Mouse (Mus musculus) layer of hippocampus, adult 9-11 months (tissue): ENCODE data around the gene Rtn4rl1.
"Not testable (repeated sequence)": the region's sequence is repeated elsewhere in the genome, so short reads cannot be mapped to it uniquely, and the experiment has no call there.

Experiments
- DNase-seq: peaks from one replicate; pipeline ENCODE4 v3.0.0; 2022

The Rtn4rl1 gene

GRCm38 (mm10) chr11:75166193-75166842 is 27.3 kb upstream of the Rtn4rl1 start:
- DNase-seq = no peak

DNA sequence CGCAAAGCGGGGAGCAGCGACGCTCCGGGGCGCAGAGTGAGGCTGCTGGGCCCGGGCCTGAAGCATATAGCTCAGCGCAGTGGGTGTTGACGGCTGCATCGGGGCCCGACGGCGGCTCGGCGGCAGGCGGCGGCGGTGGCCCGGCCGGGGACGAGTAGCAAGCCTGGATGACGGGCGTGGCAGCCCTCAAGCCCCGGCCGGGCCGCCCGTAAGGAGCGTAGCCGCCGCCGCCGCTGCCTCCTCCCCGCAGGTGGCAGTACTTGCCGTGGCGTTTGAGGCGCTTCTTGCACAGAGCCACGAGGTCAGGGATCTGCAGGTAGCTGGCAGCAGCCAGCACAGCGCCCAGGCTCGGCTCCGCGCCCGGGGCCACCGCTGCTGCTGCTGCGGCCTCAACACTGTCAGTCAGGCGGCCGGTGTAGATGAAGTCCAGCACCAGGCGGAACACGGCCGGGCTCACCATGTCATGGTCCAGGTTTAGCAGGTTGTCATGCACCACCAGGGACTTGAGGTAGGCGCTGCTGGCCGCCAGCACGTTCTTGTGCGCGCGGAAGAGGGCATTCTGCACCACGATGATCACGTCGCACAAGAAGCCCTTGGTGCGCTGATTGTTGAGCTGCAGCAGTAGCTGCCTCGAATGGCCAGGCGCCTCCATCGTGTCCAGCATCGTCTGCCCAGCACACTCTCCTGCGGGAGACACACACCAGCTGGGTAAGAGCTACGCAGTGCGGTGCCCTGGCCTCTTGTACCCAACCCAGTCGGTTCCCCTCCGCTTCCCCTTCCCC is 26.5 kb upstream of the Rtn4rl1 start:
- no peak for DNase-seq

GRCm38 (mm10) chr11:75167643-75168589 is 25.7 kb upstream of the Rtn4rl1 start:
- DNase-seq = no peak

DNA sequence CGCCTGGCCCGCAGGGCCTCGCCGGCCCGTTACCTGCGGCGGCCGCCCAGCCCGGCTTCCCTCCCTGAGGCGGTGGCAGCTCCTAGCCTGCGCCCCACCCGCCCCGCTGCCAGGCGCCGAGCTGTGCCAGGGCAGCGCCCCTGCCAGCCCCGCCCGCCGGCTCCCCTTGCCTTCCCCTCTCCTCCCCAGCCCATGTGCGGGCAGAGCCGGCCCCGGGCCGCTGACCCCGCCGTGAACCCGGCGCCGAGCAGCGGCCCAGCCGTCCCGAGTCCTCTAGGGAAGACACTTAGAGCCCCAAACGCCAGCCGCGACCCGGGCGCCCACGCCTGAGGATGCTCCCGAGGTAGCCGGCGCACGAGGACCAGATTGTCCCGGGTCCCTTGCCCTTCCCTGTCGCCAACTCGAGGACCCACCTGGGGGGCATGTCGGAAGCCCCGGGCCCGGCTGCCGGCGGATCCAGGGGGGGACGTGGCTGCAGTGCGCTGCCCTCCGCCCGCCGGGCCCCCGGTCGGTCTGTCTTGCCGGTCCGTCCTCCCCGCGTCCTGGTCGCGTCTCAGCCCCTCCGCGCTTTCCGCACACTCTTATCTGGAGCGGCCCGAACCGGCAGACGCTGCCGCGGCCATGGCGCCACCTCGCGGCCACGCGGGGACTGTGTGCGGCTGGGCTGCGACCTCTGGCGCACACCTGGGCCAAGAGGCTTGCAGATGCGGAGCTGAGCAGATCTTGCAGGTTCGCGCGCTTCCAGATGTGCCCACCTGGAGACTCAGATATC is 24.8 kb upstream of the Rtn4rl1 start:
- DNase-seq = no peak

DNA sequence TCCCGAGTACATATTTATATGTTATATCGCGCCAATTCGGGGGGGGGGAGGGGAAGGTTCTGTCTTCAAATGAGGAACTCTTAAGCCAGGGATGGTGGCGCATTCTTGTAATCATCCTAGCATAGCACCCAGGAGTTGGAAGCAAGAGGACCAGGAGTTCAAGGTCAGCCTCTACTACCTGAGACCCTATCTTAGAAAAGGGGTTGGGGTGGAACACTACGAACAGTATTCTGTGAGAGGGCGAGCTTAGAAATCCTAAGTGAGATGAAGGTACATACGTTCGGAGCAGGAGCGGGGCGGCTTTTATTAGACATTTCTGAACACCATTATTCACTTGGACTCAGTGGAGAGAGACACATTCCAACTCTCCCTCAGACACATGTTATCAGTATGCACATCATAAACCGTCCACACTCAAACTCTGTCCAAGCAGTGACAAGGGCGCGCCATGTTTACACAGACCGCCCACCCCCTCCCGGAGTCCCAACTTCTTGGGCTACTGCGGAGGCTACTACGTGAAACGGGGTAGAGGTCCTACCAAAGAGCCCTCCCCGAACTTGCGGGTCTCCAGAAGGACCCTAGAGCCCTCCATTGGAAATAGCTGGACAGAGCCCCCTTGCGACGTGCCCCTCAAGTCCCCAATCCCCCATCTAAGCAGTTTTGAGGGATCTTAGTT is 24.0 kb upstream of the Rtn4rl1 start, which contains the start of gene Hic1:
Hic1 (minus strand) TSS at position 115 of the 676 bp plus-strand sequence.
- no peak for DNase-seq

DNA sequence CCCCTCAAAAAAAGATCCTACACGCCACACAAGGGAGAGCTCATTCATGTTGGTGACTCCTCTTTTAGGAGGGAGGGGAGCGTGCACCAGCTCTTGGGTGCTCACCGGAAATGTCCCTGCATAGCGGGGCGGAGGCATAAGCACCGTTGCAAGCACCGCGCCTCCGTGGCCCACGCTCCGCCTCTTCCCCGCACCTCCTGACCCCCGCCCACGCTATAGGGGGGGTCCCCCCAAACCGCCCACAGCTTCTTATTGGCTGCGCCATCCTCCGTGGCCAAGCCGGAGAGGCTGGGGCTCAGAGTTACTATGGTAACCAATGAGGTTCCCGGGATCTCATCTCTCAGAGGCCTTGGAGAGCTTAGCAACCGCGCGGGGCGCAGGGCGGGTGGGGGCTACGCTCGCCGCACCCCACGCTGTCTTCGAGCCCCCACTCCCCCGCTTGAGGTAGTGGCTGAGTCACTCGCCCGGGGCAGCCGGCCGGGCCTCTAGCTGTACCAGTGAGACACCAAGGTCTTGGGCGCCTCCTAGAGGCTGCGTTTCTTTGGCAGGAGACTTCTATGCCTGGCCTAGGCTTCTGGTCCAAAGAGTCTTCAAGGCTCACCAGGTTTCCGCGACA is 23.3 kb upstream of the Rtn4rl1 start:
- peak; percentile 93 for DNase-seq

GRCm38 (mm10) chr11:75171186-75171865 is 22.3 kb upstream of the Rtn4rl1 start:
- no peak for DNase-seq

DNA sequence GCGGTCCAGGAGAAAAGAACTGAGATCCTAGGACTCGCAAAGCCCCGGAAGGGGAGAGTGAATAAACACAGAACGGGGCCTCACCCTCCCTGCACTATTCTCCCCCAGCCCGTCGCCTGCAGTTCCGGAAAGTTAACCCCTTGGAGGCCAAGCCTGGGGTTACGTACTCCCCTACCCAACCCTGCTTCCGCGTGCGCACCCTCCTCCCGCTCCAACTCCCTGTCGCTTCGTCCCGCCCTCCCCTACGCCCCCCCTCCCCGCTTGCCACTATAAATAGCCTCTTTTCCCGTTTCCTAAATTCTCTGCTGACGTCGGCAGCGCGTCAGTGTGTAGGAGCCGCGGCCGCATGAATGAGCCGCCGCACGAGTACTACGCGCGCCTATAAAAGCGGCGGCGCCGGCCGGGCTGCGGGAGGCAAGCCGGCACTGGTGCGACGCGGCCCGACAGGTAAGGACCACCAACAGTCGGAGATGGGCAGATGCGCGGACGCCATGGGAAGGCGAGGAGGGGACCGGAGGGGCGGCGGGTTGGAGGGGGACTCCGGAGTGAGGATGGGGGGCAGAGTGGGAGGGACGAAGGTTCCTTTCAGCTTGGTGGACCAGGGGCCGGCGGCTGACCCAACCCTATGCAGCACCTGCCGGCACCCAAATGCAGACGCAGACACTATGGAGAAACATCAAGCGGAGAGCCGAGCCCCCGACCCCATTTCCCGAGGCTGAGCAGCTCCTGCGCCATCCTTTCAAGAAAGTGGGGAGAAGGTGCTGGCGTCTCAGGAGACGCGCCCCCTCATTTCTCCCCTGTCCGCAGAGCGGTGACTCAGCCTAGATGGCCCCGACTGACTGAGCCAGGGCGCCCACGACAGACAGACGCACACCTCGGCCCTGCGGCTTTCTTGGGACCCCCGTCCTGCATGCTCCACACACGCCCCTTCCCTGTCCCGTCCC is 21.2 kb upstream of the Rtn4rl1 start:
- peak; percentile 65 for DNase-seq

DNA sequence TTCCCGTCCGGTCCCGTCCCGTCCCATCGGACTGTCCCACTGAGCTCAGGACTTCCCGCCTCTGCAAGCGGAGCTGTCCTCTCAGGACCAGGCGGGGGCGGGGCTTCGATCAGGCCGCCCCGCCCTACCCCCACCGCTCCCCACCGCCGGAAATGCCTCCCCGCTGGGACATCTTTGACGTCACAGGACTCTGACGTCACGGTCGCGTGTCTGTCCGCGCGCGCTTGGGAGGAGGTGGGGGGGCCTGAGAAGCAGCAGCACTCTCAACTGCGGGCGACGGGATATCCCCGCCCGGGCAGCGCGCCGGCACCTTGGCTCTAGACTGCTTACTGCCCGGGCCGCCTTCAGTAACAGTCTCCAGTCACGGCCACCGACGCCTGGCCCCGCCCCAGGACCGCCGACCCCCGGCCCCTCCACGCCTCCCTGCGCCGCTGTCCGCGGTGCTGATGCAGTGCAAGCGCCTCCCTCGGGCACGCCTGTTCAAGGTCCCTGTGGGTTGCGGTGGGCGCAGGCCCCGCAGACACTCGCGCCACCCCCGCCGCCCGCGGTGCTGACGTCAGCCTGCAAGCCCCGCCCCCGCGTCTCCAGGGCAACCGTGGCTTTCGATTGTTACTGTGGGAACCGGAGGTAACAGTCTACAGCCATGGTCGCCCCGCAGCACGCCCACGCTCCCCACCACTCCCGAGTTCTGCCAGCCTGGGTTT is 20.3 kb upstream of the Rtn4rl1 start:
- peak; percentile 97 for DNase-seq

DNA sequence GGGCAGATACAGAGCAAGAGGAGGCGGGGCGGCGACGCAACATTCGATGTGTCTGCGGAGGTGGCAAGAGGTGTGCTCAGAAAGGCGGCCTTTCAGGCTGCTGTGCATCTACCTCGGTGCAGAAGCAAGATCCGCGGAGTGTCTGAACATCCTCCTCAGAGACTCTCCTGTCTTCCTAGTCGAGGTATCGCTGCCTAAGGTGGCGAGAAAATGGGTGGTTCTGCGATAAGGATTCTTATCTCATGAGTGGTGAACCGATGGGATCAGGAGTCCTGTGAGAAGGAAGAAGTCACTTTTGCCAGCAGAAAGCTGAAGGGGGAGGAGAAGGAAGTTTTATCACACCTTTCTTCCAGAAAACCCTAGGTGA is 19.8 kb upstream of the Rtn4rl1 start:
- DNase-seq = no peak

DNA sequence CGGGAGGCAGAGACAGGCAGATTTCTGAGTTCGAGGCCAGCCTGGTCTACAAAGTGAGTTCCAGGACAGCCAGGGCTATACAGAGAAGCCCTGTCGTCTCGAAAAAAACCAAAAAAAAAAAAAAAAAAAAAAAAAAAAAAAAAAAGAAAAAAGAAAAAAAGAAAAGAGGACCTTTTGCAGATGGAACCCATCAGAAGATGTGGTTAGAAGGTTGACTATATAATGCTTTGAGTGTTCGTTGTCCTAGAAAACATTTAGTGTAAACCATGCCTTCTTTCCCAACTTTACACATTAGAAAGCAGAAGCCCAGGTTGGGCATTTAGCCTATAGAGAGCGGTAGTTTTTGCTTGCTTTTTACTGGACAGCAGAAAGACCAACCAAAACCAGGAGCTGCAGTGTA is 19.0 kb upstream of the Rtn4rl1 start:
- DNase-seq = not testable (repeated sequence)

DNA sequence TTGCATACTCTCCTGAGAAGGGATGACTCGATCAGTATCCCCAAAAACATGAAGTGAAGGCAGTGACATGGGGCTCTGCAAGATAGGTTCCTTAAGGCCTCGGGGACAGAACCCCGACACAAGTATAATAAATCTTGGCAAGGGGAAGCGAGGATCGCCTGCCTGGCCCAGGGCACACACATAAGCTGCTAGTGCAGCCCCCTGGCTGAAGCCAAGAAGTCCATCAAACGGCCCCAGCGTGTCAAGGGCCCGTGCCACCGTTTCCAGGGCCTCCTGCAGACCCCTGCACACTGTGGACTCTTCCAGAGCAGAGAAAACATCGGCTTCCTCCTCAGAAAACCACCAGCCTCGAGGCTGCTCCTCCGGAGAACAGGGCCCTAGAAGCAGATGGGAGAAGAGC is 15.6 kb upstream of the Rtn4rl1 start:
- no peak for DNase-seq

GRCm38 (mm10) chr11:75178672-75179208 is 14.8 kb upstream of the Rtn4rl1 start, which contains the start of gene Ovca2:
Gene Ovca2, minus strand, starts transcription at chr11:75178835.
- DNase-seq = peak; percentile 93

- peak; percentile 87 for DNase-seq
Observed at GRCm38 (mm10) chr11:75183917-75184570, 9.5 kb upstream of the Rtn4rl1 start.

DNA sequence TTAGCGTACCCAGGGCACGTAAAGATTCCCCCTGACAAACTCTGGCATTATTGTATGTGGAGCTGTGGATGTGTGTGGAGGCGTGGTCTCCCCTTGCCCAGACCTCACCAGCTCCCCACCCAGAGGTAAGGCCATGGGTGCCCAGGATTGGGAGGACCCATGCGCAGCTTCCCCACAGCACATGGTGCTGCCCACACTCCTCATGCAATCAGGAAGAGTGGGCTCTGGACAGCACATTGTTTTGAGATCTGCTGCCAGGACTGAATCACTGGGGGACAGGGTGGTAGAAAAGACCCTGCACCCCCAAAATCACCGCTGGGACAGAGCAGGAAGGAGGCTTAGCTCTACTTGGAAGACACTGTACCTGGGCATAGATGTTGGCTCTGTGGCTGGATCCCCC is 9.0 kb upstream of the Rtn4rl1 start:
- no peak for DNase-seq

DNA sequence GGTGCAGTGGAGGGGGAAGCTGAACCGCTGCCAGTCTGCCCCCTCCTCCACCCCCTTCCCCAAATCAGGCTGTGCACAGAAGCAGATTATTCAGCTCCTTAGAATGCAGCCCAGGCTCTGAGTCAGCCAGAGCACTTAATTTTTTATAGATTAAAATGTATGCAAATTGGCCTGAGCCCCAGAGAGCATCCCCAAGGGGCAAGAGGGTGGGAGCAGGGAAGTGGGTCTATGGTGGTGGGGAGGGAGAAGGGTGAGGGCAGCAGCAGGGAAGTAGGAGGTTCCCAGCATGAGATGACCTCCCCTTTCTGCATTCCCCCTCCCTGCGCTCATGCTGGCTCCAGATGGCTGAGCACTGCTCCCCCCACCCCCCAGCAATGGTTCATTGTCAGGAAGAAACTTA is 8.6 kb upstream of the Rtn4rl1 start:
- DNase-seq = no peak

- no peak for DNase-seq
Observed at GRCm38 (mm10) chr11:75189713-75190370, 3.7 kb upstream of the Rtn4rl1 start.

DNA sequence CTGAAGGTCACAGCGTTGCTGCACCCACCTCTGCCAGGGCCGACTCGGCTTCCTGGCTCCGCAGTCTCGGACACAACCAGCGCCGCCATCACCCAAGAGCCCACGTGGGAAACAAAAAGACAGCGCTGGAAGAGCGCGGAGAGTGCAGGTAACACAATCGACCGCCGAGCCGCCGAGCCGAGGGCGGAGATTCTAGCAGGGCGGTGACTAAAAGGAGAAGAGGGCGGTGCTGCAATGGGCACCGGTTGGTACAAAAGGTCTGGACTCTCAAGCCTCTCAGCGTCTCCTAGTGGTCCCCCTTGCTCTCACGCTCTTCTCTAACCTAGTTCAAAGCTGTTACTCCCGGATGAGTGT is 3.2 kb upstream of the Rtn4rl1 start:
- peak; percentile 81 for DNase-seq
